Mouse (Mus musculus): ENCODE measurements at regions not wholly inside any gene's neighbourhood (a gene's known extent, or its start where the extent isn't known, plus 50 kb on each side); places are given as distances from the start of the nearest gene placed in this dataset.

DNA sequence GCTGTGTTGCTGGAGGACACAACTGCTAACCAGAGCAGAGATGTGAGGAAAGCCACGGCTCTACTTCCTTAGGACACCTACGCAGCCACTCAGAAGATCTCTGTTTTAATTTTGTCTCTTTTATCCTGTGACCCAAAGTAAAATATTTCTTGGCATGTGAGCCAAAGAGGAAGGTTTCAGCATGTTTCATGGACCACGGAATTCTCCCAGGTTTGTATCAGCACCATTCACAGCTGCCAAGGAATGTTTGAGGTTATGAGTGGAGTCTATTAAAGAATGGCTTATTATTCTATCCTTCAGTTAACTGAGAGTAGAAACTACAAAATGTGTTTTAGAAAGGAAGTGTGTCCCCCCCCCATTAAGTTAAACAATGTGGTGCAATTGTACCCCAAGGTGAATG lies 429.8 kb downstream of the Rnf144b start:
- TF ChIP-seq E2F4 (IDR thresholded peaks at IDR 0.05; ENCODE audit: insufficient replicate concordance, low read depth, low read length) (no peak), UBTF (IDR thresholded peaks at IDR 0.05; ENCODE audit: low read depth, low read length) (no peak), CTCF (conservative IDR thresholded peaks at IDR 0.05 in 1 of 2, IDR thresholded peaks at IDR 0.05 in 1 of 2; ENCODE audit: low read depth in 2 of 2, low read length in 2 of 2) (no peak), BHLHE40 (IDR thresholded peaks at IDR 0.05; ENCODE audit: low read depth, low read length) (no peak), NRF1 (IDR thresholded peaks at IDR 0.05; ENCODE audit: low read depth, low read length) (no peak), CHD2 (IDR thresholded peaks at IDR 0.05; ENCODE audit: low read length) (no peak), HCFC1 (IDR thresholded peaks at IDR 0.05; ENCODE audit: low read depth, low read length) (no peak), TBP (conservative IDR thresholded peaks at IDR 0.05; ENCODE audit: low read depth, low read length) (no peak), POLR2A (IDR thresholded peaks at IDR 0.05; ENCODE audit: low read depth, low read length) (no peak)
